Mouse (Mus musculus): ENCODE results near the gene Spz1. TPM values are rescaled to one million over a fixed set of nuclear protein-coding genes. Genes with fewer than 3 reads are reported as not detected.

Spz1 gene
- polyA plus RNA-seq, 1 experiment from 2014 or later, result not detected

GRCm38 (mm10) chr13:92584094-92584717 lies 8.2 kb upstream of the Spz1 start:
- 46% methylated on average over 8 of the region's 8 CpGs for WGBS
- Histone ChIP-seq H3K9ac (ENCODE audit: low read depth, low read length) (no peak overlapping the region), H3K9me3 (ENCODE audit: control insufficient read depth, low read length) (no peaks in the 10 kb centered on the region), H3K36me3 (ENCODE audit: control insufficient read depth, insufficient read depth, low read length) (no peaks in the 10 kb centered on the region), H3K27me3 (replicated peaks; ENCODE audit: control insufficient read depth, insufficient read depth, low read length) (no peaks in the 10 kb centered on the region), H3K4me3 (ENCODE audit: low read length) (no peak overlapping the region), H3K27ac (ENCODE audit: low read length) (peak overlapping the region; percentile 70), H3K4me1 (ENCODE audit: control insufficient read depth, insufficient read depth, low read length) (peaks cover 26% of the 10 kb centered on the region), H3K4me2 (ENCODE audit: low read depth, low read length) (no peak overlapping the region)
- peak; percentile 32; the same call in 1 of the 2 replicates for ATAC-seq

DNA sequence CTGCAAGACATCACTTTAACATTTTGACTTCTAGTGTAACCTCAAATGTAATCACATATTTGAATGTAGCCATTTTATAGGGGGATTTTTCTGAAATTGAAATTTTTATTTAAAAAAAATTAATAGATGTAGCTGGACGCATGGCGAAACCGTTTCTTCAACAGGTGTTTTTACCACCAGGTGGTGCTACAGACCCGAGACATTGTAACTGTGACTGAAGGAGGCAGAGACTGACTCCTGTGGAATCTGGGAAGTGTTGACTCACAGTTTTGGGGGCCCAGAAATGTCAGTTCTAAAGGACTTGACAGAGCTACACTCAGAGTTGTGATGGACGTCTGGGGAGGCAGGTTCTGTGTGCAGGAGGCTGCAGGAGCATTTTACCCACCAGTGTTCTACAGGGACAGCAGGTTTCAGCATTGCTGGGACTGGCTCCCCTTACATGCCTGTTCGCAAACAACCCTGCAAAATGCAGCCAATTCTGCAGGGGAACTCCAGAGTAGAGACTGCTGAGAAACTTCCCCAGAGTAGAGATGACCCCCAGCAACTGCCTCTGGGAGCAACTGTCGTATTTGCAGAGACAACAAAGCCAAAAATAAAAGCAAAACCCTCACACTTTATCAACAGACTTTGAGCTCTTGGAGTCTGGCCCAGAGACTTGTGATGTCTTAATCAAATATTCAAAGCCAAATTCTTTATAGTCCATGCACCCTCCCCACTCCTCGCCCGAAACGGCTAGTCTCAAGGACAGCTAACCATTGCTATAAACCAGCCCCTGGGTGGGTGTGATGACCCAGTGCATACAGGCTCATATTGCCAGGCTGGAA lies 4.5 kb upstream of the Spz1 start:
- H3K9me3 ChIP-seq (ENCODE audit: control insufficient read depth, low read length), result no peaks in the 10 kb centered on the region
- no peaks in the 10 kb centered on the region for H3K36me3 ChIP-seq (ENCODE audit: control insufficient read depth, insufficient read depth, low read length)
- H3K27ac ChIP-seq (ENCODE audit: low read length), result 0 out of 2 replicates have a peak overlapping the region, but pooled peaks have one; percentile 14
- H3K27me3 ChIP-seq (replicated peaks; ENCODE audit: control insufficient read depth, insufficient read depth, low read length), result no peaks in the 10 kb centered on the region
- 25% methylated on average over 10 of the region's 10 CpGs for WGBS
- H3K4me2 ChIP-seq (ENCODE audit: low read depth, low read length), result no peak overlapping the region
- peaks cover 17% of the 10 kb centered on the region for H3K4me1 ChIP-seq (ENCODE audit: control insufficient read depth, insufficient read depth, low read length)
- H3K9ac ChIP-seq (ENCODE audit: low read depth, low read length), result no peak overlapping the region
- H3K4me3 ChIP-seq (ENCODE audit: low read length), result no peak overlapping the region
- peak; percentile 57 for ATAC-seq

DNA sequence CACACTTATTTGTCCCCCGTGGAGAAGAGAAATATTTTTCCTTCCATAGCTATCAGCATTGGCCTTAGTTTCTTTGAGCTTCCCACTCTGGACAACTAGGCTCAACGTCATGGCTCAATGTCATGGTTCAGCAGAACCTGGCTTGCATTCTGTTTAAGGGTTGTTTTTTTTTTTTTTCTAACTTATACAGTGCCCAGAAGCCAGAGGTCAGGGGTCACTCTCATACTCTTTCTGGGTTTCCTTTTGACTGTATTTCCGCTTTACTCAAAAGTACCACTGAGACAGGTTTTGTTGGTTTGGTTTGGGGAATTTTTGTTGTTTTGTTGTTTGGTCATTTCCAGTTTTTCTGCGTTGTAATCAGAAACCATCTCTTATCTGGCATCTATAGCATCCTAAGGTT lies 2.2 kb upstream of the Spz1 start:
- Histone ChIP-seq H3K4me3 (ENCODE audit: low read length) (no peak overlapping the region), H3K27me3 (replicated peaks; ENCODE audit: control insufficient read depth, insufficient read depth, low read length) (no peaks in the 10 kb centered on the region), H3K9me3 (ENCODE audit: control insufficient read depth, low read length) (no peaks in the 10 kb centered on the region), H3K27ac (ENCODE audit: low read length) (no peak overlapping the region), H3K9ac (ENCODE audit: low read depth, low read length) (no peak overlapping the region), H3K4me1 (ENCODE audit: control insufficient read depth, insufficient read depth, low read length) (peaks cover 10% of the 10 kb centered on the region), H3K4me2 (ENCODE audit: low read depth, low read length) (no peak overlapping the region), H3K36me3 (ENCODE audit: control insufficient read depth, insufficient read depth, low read length) (no peaks in the 10 kb centered on the region)
- 74% methylated on average over 4 of the region's 4 CpGs for WGBS
- no peak for ATAC-seq

GRCm38 (mm10) chr13:92576688-92577087 lies 716 bp upstream of the Spz1 start:
- no peak overlapping the region for H3K9ac ChIP-seq (ENCODE audit: low read depth, low read length)
- 62% methylated on average over 6 of the region's 6 CpGs for WGBS
- no peaks in the 10 kb centered on the region for H3K36me3 ChIP-seq (ENCODE audit: control insufficient read depth, insufficient read depth, low read length)
- H3K4me2 ChIP-seq (ENCODE audit: low read depth, low read length), result no peak overlapping the region
- H3K4me3 ChIP-seq (ENCODE audit: low read length), result no peak overlapping the region
- H3K9me3 ChIP-seq (ENCODE audit: control insufficient read depth, low read length), result no peaks in the 10 kb centered on the region
- ATAC-seq, result no peak
- no peaks in the 10 kb centered on the region for H3K27me3 ChIP-seq (replicated peaks; ENCODE audit: control insufficient read depth, insufficient read depth, low read length)
- H3K27ac ChIP-seq (ENCODE audit: low read length), result no peak overlapping the region
- peaks cover 10% of the 10 kb centered on the region for H3K4me1 ChIP-seq (ENCODE audit: control insufficient read depth, insufficient read depth, low read length)

DNA sequence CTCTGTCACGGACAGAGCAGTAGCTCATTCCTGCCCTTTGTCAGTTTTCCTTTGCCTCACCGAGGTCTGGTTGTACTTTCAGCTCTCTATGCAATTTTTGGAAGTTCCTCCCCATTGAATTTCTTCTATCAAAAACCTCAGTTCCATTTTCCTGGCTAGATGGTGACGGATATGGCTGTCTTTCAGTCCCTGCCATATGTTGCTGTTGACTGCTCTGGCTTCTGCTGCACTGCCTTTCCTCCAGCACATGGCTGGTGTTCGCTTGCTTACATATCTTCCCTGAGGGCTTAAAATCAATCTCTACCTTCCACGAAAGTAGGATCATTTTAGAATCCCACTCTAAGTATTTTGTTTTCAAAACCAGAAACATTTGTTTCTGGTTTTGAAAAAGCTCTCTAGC lies 16.5 kb downstream of the Spz1 start:
- Histone ChIP-seq H3K27me3 (replicated peaks; ENCODE audit: control insufficient read depth, insufficient read depth, low read length) (no peaks in the 10 kb centered on the region), H3K9me3 (ENCODE audit: control insufficient read depth, low read length) (no peaks in the 10 kb centered on the region), H3K9ac (ENCODE audit: low read depth, low read length) (no peak overlapping the region), H3K27ac (ENCODE audit: low read length) (no peak overlapping the region), H3K4me2 (ENCODE audit: low read depth, low read length) (no peak overlapping the region), H3K36me3 (ENCODE audit: control insufficient read depth, insufficient read depth, low read length) (no peaks in the 10 kb centered on the region), H3K4me1 (ENCODE audit: control insufficient read depth, insufficient read depth, low read length) (peaks cover 5% of the 10 kb centered on the region; the same call in 1 of the 2 replicates), H3K4me3 (ENCODE audit: low read length) (no peak overlapping the region)
- ATAC-seq, result no peak
- WGBS, result 66% methylated on average over 5 of the region's 5 CpGs

- no peak overlapping the region for H3K4me3 ChIP-seq (ENCODE audit: low read length)
- ATAC-seq, result no peak
- H3K27ac ChIP-seq (ENCODE audit: low read length), result no peak overlapping the region
- no peaks in the 10 kb centered on the region for H3K27me3 ChIP-seq (replicated peaks; ENCODE audit: control insufficient read depth, insufficient read depth, low read length)
- H3K4me2 ChIP-seq (ENCODE audit: low read depth, low read length), result no peak overlapping the region
- WGBS, result 30% methylated on average over 2 of the region's 2 CpGs
- peaks cover 5% of the 10 kb centered on the region; the same call in 1 of the 2 replicates for H3K4me1 ChIP-seq (ENCODE audit: control insufficient read depth, insufficient read depth, low read length)
- no peaks in the 10 kb centered on the region for H3K9me3 ChIP-seq (ENCODE audit: control insufficient read depth, low read length)
- no peaks in the 10 kb centered on the region for H3K36me3 ChIP-seq (ENCODE audit: control insufficient read depth, insufficient read depth, low read length)
- no peak overlapping the region for H3K9ac ChIP-seq (ENCODE audit: low read depth, low read length)
Measured at GRCm38 (mm10) chr13:92557229-92557628, 18.7 kb downstream of the Spz1 start.

DNA sequence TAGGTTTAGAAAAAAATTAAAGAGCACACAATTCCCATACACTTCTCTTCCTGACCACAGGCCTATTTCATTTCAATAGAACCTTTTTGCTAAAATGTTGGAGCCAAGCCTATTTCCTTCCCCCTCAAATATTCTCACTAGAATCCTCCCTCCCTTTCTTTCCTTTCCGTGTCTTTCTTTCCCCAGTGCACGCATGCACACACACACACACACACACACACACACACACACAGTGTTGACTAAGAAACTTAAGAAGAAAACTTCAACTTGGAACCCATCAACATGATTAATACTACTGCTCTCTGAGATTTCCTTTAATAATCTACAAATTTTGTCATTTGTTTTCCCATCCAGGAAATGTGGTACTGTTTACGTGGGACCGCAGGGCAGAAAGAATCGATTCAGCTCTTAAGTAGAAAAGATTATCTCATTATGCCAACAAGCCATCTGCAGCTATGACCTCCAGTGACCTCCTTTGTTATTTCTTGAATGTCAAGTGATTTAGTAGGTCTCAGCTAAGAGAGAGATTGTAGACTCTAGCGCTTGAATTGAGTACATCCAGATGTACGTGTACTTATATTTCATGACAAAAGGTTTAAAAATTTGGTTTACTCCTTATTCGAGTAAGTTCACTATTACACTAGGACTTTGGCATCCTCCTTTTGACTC lies 19.4 kb downstream of the Spz1 start:
- ATAC-seq, result no peak
- no peaks in the 10 kb centered on the region for H3K36me3 ChIP-seq (ENCODE audit: control insufficient read depth, insufficient read depth, low read length)
- peaks cover 5% of the 10 kb centered on the region; the same call in 1 of the 2 replicates for H3K4me1 ChIP-seq (ENCODE audit: control insufficient read depth, insufficient read depth, low read length)
- no peak overlapping the region for H3K4me3 ChIP-seq (ENCODE audit: low read length)
- H3K9ac ChIP-seq (ENCODE audit: low read depth, low read length), result no peak overlapping the region
- no peak overlapping the region for H3K27ac ChIP-seq (ENCODE audit: low read length)
- no peaks in the 10 kb centered on the region for H3K27me3 ChIP-seq (replicated peaks; ENCODE audit: control insufficient read depth, insufficient read depth, low read length)
- no peak overlapping the region for H3K4me2 ChIP-seq (ENCODE audit: low read depth, low read length)
- H3K9me3 ChIP-seq (ENCODE audit: control insufficient read depth, low read length), result no peaks in the 10 kb centered on the region
- WGBS, result 24% methylated on average over 8 of the region's 8 CpGs

DNA sequence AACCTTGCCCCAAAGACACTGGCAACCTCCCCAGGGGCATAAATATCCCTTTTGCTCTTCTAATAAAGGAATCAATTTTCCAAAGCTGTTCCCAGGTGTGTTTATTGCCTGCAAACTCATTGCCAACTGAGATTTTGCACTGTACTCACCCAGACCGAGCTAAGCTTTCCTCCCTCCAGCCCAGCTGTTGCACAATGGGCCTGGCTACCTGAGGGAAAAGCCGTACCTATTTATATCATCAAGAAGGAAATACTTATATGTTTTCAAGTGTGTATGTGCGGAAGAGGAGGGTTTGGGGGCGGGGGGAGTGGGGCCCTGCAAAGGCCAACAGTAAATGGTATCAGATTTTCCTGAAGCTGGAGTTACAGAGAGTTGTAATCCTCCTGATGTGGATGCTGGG lies 28.9 kb downstream of the Spz1 start:
- Histone ChIP-seq H3K36me3 (ENCODE audit: control insufficient read depth, insufficient read depth, low read length) (no peaks in the 10 kb centered on the region), H3K4me1 (ENCODE audit: control insufficient read depth, insufficient read depth, low read length) (no peaks in the 10 kb centered on the region), H3K4me3 (ENCODE audit: low read length) (no peak overlapping the region), H3K9me3 (ENCODE audit: control insufficient read depth, low read length) (peaks cover 10% of the 10 kb centered on the region), H3K27ac (ENCODE audit: low read length) (no peak overlapping the region), H3K9ac (ENCODE audit: low read depth, low read length) (no peak overlapping the region), H3K4me2 (ENCODE audit: low read depth, low read length) (no peak overlapping the region), H3K27me3 (replicated peaks; ENCODE audit: control insufficient read depth, insufficient read depth, low read length) (no peaks in the 10 kb centered on the region)
- 75% methylated on average over 4 of the region's 4 CpGs for WGBS
- ATAC-seq, result no peak

- Histone ChIP-seq H3K27me3 (replicated peaks; ENCODE audit: control insufficient read depth, insufficient read depth, low read length) (no peaks in the 10 kb centered on the region), H3K27ac (ENCODE audit: low read length) (no peak overlapping the region), H3K9me3 (ENCODE audit: control insufficient read depth, low read length) (no peaks in the 10 kb centered on the region), H3K9ac (ENCODE audit: low read depth, low read length) (no peak overlapping the region), H3K36me3 (ENCODE audit: control insufficient read depth, insufficient read depth, low read length) (no peaks in the 10 kb centered on the region), H3K4me1 (ENCODE audit: control insufficient read depth, insufficient read depth, low read length) (no peaks in the 10 kb centered on the region), H3K4me2 (ENCODE audit: low read depth, low read length) (no peak overlapping the region), H3K4me3 (ENCODE audit: low read length) (no peak overlapping the region)
- WGBS, result 76% methylated on average over 6 of the region's 6 CpGs
- ATAC-seq, result no peak
Measured at GRCm38 (mm10) chr13:92540997-92541396, 35.0 kb downstream of the Spz1 start.

All from intestine, embryonic 16.5 days (tissue).